Mouse (Mus musculus) stomach, embryonic 16.5 days (tissue): ENCODE results near the gene Slc25a45. TPM values are rescaled to one million over a fixed set of nuclear protein-coding genes. Genes with fewer than 3 reads are reported as not detected.

Experiments
- ATAC-seq: fragments of 200-750 bp; cut with Nextera tagmentation; 2 replicates; pipeline ENCODE4 v1.8.0; 2017; ENCODE audit warnings: moderate number of reproducible peaks, moderate TSS enrichment; ENCODE audit not compliant: insufficient read depth, low FRiP score
- H3K27ac ChIP-seq: fragments of 300-500 bp; sonication (generic); 2 replicates; pipeline ENCODE4 v1.5.1; 2014; ENCODE audit warnings: low read length
- H3K27me3 ChIP-seq: fragments of 300-500 bp; sonication (generic); 2 replicates; pipeline ENCODE4 v1.6.1; 2014; ENCODE audit warnings: low read length, control low read depth, mixed read lengths; ENCODE audit not compliant: control insufficient read depth, insufficient read depth
- H3K36me3 ChIP-seq: fragments of 300-500 bp; sonication (generic); 2 replicates; pipeline ENCODE4 v1.6.1; 2014; ENCODE audit warnings: low read length; ENCODE audit not compliant: control insufficient read depth, insufficient read depth
- H3K4me1 ChIP-seq: fragments of 300-500 bp; sonication (generic); 2 replicates; pipeline ENCODE4 v1.6.1; 2014; ENCODE audit warnings: low read length, control low read depth, mixed read lengths; ENCODE audit not compliant: control insufficient read depth, insufficient read depth
- H3K4me2 ChIP-seq: fragments of 300-500 bp; sonication (generic); 2 replicates; pipeline ENCODE4 v1.6.1; 2014; ENCODE audit warnings: low read depth, low read length, mixed read lengths
- H3K4me3 ChIP-seq: fragments of 300-500 bp; sonication (generic); replicated peaks from 2 replicates; pipeline ENCODE4 v1.5.1; 2014; ENCODE audit warnings: mild to moderate bottlenecking, low read length
- H3K9ac ChIP-seq: fragments of 300-500 bp; sonication (generic); 2 replicates; pipeline ENCODE4 v1.6.1; 2014; ENCODE audit warnings: low read length
- H3K9me3 ChIP-seq: fragments of 300-500 bp; sonication (generic); replicated peaks from 2 replicates; pipeline ENCODE4 v1.6.1; 2016; ENCODE audit warnings: low read length, control low read depth; ENCODE audit not compliant: control insufficient read depth
- WGBS: fragments of 180-500 bp; shearing (Covaris S2); extraction: QIAGEN DNeasy Blood & Tissue Kit; methylation state at CpG from one replicate; pipeline ENCODE4 v1.1.7; 2014; 5-methylcytosine and 5-hydroxymethylcytosine counted together
- polyA plus RNA-seq: library from polyadenylated mRNA; unstranded; fragments of >200 nt; fragmentation: Nextera tagmentation; extraction: Ambion mirVana; gene quantifications from 2 replicates; pipeline ENCODE4 v1.2.1, GENCODE M21; 2015

Gene Slc25a45
- 5.1 and 5.5 TPM in 2 replicates for polyA plus RNA-seq

DNA sequence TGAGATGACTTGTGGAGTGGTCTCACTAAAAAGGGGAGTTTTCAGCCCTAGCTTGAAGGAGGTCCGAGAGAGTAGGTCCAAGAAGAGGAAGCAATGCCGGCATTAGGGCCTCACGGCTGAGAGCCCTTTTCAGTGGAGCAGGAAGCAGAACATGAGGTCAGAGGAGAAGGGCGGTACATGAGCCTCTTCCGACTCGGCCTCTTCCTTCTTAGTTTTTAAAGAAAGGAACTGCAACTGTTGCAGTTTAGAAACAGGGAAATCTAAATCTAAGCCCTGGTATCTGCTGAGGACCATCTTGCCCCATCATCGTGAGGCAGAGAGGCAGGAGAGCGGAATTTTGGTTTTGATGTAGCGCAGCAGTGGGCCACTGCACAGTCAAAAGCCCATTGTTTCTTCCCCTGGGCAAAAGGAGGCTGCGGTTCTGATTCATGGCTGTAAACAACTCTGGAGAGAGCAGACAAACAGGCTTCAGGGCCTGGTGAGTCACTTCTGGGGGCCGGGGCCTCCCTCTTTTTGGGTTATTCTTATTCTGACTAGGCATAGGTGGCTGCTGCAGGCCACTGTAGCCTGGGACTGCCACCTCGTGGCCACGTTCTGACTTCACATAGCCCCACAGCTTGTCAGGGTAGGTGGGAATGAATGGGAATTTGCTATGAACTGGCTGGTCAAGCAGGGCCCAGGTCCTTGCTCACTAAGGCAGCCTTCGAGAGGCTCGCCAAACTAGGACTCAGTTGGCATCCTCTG lies at the start of gene Slc25a45:
Slc25a45 (plus strand) TSS at position 191 of the 744 bp plus-strand sequence.
- H3K4me2 ChIP-seq, result peak within 1 kb of the TSS; percentile 42
- ATAC-seq, result peak; percentile 50
- H3K4me3 ChIP-seq, result peak within 1 kb of the TSS; percentile 25
- H3K27ac ChIP-seq, result peak within 1 kb of the TSS; percentile 84
- H3K27me3 ChIP-seq, result no peaks in the 10 kb centered on the region
- 41% methylated on average over 15 of the region's 15 CpGs for WGBS
- H3K4me1 ChIP-seq, result peaks cover 21% of the 10 kb centered on the region
- H3K36me3 ChIP-seq, result no peaks in the 10 kb centered on the region
- peak within 1 kb of the TSS; percentile 65 for H3K9ac ChIP-seq
- H3K9me3 ChIP-seq, result no peaks in the 10 kb centered on the region

DNA sequence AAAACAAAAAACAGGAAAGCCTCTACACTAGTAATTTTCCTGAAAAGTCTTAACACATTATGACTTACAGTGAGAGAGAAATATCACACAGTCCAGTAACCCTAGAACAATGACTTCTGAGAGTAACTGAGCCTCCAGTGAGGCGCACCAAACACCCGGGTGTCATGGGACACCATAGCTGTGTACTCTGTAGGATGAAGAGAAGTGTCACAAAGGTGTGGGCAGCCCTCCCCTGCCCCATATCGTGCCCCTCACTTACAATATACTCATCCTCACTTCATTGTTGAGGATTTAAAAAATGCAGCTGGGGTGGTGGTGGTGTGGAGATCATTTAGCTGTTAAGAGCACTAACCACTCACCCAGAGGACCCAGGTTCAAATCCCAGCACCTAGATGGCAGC lies 49.5 kb upstream of the Slc25a45 start:
- Histone ChIP-seq H3K9ac (no peak overlapping the region), H3K4me3 (no peak overlapping the region), H3K27ac (no peak overlapping the region), H3K9me3 (no peaks in the 10 kb centered on the region), H3K36me3 (no peaks in the 10 kb centered on the region), H3K4me2 (no peak overlapping the region), H3K27me3 (no peaks in the 10 kb centered on the region), H3K4me1 (peaks cover 17% of the 10 kb centered on the region)
- ATAC-seq, result no peak
- 84% methylated on average over 3 of the region's 3 CpGs for WGBS

DNA sequence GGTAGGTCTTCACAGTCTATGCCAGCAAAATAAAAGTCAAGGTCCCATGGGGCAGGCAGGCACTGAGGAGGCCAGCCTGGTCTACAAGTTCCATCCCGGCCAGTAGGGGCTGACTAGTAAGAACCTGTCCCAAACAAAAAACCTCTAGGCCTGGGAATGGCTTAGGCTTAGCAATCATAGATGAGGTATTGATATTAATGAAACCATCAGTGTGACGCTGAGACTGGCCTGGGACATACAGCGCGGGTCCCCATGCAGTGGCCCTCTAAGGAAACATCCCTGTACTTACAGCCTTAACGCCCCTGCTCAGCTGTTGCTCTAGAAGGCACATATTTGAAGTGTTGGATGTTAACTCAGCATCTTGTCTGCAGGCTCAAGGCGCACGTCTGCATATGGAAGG lies 48.7 kb upstream of the Slc25a45 start:
- no peaks in the 10 kb centered on the region for H3K36me3 ChIP-seq
- no peak overlapping the region for H3K27ac ChIP-seq
- no peak overlapping the region for H3K9ac ChIP-seq
- peaks cover 13% of the 10 kb centered on the region for H3K4me1 ChIP-seq
- H3K4me3 ChIP-seq, result no peak overlapping the region
- H3K27me3 ChIP-seq, result no peaks in the 10 kb centered on the region
- no peak overlapping the region for H3K4me2 ChIP-seq
- 88% methylated on average over 7 of the region's 7 CpGs for WGBS
- H3K9me3 ChIP-seq, result no peaks in the 10 kb centered on the region
- no peak for ATAC-seq

DNA sequence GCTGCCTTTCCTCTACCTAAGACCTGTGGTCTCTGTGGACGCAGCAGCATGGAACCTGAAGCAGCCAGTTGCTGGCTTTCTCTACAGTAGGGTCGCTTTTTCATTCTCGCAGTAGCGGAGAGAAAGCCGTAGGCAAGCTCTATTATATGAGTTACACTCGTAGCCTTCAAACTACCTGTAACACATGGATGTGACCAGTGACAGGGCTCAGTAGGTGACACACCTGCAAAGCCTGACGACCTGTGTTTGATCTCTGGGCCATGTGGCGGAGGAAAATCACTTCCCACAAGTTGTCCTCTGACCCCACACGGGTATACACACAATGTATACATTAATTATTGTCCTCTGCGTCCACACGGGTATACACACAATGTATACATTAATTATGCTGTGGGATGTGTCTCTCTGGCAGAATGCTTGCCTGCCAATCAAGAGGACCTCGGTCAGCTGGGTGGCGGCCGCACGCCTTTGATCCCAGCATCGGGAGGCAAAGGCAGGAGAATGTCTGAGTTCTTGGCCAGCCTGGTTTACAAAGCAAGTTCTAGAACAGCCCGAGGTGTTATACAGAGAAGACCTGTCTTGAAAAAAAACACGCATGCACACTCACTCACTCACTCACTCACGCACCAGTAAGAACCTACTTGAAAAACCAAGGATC lies 47.5 kb upstream of the Slc25a45 start:
- 65% methylated on average over 19 of the region's 19 CpGs for WGBS
- Histone ChIP-seq H3K9me3 (no peaks in the 10 kb centered on the region), H3K36me3 (no peaks in the 10 kb centered on the region), H3K27ac (no peak overlapping the region), H3K9ac (no peak overlapping the region), H3K4me1 (0 out of 2 replicates have a peak, but pooled peaks cover 4% of the 10 kb centered on the region), H3K4me3 (no peak overlapping the region), H3K27me3 (no peaks in the 10 kb centered on the region), H3K4me2 (no peak overlapping the region)
- no peak for ATAC-seq

DNA sequence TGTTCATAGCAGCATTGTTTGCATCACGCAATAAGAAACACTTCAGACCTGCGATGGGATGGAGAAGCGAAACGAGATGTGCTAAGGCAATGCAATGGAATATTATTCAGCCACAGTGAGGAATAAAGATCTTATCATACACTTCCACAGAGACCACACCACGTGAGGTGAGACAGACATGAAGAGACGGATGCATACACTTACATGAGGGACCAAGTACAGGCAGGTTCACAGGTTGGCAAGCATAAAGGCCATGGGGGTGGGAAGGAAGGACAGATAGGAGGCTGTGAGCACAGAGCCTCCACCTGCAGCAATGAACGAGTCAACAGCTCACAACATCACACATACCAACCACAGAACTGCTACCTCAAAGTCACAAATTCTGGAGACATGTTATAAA lies 46.8 kb upstream of the Slc25a45 start:
- WGBS, result 82% methylated on average over 7 of the region's 7 CpGs
- H3K9ac ChIP-seq, result no peak overlapping the region
- ATAC-seq, result no peak
- no peak overlapping the region for H3K4me3 ChIP-seq
- H3K4me1 ChIP-seq, result 0 out of 2 replicates have a peak, but pooled peaks cover 4% of the 10 kb centered on the region
- no peak overlapping the region for H3K27ac ChIP-seq
- H3K36me3 ChIP-seq, result 0 out of 2 replicates have a peak, but pooled peaks cover under 1% of the 10 kb centered on the region
- no peak overlapping the region for H3K4me2 ChIP-seq
- H3K27me3 ChIP-seq, result no peaks in the 10 kb centered on the region
- no peaks in the 10 kb centered on the region for H3K9me3 ChIP-seq

GRCm38 (mm10) chr19:5831224-5831957 lies 46.2 kb upstream of the Slc25a45 start:
- no peak overlapping the region for H3K4me3 ChIP-seq
- no peaks in the 10 kb centered on the region for H3K9me3 ChIP-seq
- H3K27me3 ChIP-seq, result no peaks in the 10 kb centered on the region
- H3K9ac ChIP-seq, result no peak overlapping the region
- no peak overlapping the region for H3K4me2 ChIP-seq
- 76% methylated on average over 11 of the region's 11 CpGs for WGBS
- no peak for ATAC-seq
- H3K27ac ChIP-seq, result no peak overlapping the region; the same call in 1 of the 2 replicates
- H3K4me1 ChIP-seq, result 0 out of 2 replicates have a peak, but pooled peaks cover 4% of the 10 kb centered on the region
- 0 out of 2 replicates have a peak, but pooled peaks cover 5% of the 10 kb centered on the region for H3K36me3 ChIP-seq

DNA sequence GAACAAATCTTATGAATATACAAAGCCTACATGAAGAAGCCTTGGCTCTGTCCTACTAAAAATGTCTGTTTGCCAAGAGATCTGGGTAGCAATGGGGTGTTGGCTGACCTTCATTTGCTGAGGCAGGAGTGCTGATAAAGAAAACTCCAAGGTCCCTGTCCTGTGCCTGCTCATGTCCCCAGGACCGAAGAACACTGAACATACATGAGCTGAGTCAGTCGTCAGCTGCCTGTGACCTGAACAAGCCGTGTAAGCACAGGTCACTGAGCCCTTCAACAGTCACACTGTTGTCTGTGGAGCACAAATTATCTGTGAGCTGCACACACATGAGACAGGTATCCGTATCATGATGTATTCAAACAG lies 45.7 kb upstream of the Slc25a45 start:
- Histone ChIP-seq H3K4me2 (no peak overlapping the region), H3K36me3 (peaks cover 5% of the 10 kb centered on the region; the same call in 1 of the 2 replicates), H3K4me1 (0 out of 2 replicates have a peak, but pooled peaks cover 4% of the 10 kb centered on the region), H3K27me3 (no peaks in the 10 kb centered on the region), H3K9ac (no peak overlapping the region), H3K27ac (no peak overlapping the region), H3K4me3 (no peak overlapping the region), H3K9me3 (no peaks in the 10 kb centered on the region)
- ATAC-seq, result no peak
- WGBS, result 82% methylated on average over 4 of the region's 4 CpGs

DNA sequence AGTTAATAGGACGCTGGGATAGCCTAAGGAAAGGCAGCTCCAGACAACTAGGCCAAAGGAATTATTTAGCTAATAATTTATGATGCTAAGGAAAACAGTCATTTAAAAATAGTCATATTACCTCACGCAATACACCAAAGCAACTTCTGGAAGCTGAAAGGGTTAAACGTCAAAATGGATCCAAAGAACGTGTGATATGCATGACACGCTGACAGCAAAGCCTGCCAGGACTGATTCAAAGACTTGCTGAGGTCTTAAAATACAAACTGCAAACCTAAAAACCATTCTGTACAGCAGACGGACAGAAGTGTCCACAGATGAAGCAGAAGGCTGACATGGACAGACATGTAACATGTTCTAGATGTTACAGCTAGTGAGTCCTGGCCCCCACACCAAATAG lies 45.3 kb upstream of the Slc25a45 start:
- H3K4me2 ChIP-seq, result no peak overlapping the region
- no peaks in the 10 kb centered on the region for H3K27me3 ChIP-seq
- H3K9ac ChIP-seq, result no peak overlapping the region
- peaks cover 5% of the 10 kb centered on the region; the same call in 1 of the 2 replicates for H3K36me3 ChIP-seq
- H3K4me1 ChIP-seq, result 0 out of 2 replicates have a peak, but pooled peaks cover 4% of the 10 kb centered on the region
- 73% methylated on average over 6 of the region's 6 CpGs for WGBS
- H3K4me3 ChIP-seq, result no peak overlapping the region
- H3K9me3 ChIP-seq, result no peaks in the 10 kb centered on the region
- H3K27ac ChIP-seq, result no peak overlapping the region
- ATAC-seq, result no peak
